Mouse (Mus musculus) stomach, postnatal 0 days (tissue): ENCODE measurements at regions not wholly inside any gene's neighbourhood (a gene's known extent, or its start where the extent isn't known, plus 50 kb on each side); places are given as distances from the start of the nearest gene placed in this dataset.

Experiments used
- CTCF ChIP-seq: IDR thresholded peaks from 2 replicates; pipeline ENCODE4 v1.5.1; 2016; ENCODE audit warnings: antibody characterized with exemption, low read depth, mild to moderate bottlenecking, moderate library complexity
- EP300 ChIP-seq: optimal IDR thresholded peaks from 2 replicates; pipeline ENCODE3; 2016; ENCODE audit warnings: antibody characterized with exemption

DNA sequence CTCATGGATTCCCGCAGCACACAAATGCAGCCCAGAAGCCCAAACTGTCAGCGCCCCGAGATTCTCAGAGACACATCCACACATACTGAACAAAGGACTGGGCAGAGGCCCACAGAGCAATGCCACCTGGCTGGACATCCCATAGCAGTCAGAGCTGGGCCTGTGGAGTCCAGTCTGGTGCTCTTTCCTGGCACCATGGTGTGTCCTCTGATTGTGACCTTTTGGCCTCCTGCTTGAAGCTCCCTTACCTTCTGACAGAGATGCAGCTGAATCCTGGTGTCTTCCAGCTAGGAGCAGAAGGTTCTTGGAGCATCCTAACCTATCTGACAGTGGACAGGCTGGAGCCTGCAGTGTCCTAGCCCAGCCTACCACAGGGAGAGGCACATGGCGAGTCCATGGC is 87.5 kb upstream of the Wnt4 start:
- TF ChIP-seq CTCF (no peak), EP300 (no peak)
